Mouse (Mus musculus) G1E (cell line): ENCODE measurements at regions not wholly inside any gene's neighbourhood (a gene's known extent, or its start where the extent isn't known, plus 50 kb on each side); places are given as distances from the start of the nearest gene placed in this dataset.

Experiments
- CTCF ChIP-seq: IDR thresholded peaks from 2 replicates; pipeline ENCODE4 v1.5.1; 2012; ENCODE audit warnings: low read depth, low read length, inconsistent platforms, mixed read lengths
- TAL1 ChIP-seq: conservative IDR thresholded peaks from 2 replicates; pipeline ENCODE4 v1.6.1; 2012; ENCODE audit warnings: low read depth, low read length, inconsistent platforms, mixed read lengths

DNA sequence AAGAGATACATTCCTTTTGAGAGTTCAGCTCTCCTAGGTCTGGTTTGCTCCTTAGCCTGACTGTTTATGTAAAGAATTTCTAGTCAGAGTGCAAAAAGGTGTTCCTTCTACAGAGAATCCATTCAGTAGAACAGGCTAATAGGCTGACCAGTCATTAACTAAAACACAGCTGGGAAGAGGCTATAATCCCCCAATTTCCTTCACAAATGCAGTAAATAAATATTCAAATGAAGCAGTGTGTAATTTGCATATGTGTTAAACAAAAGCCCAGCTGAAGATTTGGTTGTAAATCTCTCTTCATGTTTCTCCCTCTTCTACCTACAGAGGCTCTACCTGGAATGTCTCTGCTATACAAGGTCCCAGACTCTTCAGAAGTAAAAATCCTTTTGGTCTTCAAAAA is 600.2 kb upstream of the Mef2c start:
- no peak for TF ChIP-seq CTCF
- TF ChIP-seq TAL1, result no peak
